In genomic region chr3:60762874-60763273, GRCm38 (mm10) we compare ENCODE assay signal across 7 mouse cellular contexts.
DNase-seq lines count a peak whose midpoint lies in the region.

No protein-coding gene starts in this region.

- H3K9me3 ChIP-seq in limb, embryonic 10.5 days (replicated peaks): no peaks in the 10 kb centered on the region

- intact Hi-C loops in heart, postnatal 14 days (cut with DNase I): loop anchor here (5.0 to 10.0 kb wide), 3 partner anchors 146 to 891 kb away; no protein-coding TSS in a partner anchor

- no peaks in the 10 kb centered on the region for H3K27me3 ChIP-seq in limb, embryonic 10.5 days (ENCODE audit: low read depth, poor library complexity, severe bottlenecking)

- no peaks in the 10 kb centered on the region for H3K36me3 ChIP-seq in limb, embryonic 10.5 days

- H3K27ac ChIP-seq in limb, embryonic 10.5 days: no peak overlapping the region

- peak; percentile 24 for DNase-seq in urinary bladder, postnatal 25 days (ENCODE audit: low spot score)
- no peak for DNase-seq in urinary bladder, postnatal 4 days (ENCODE audit: low spot score in 2 of 2)
- DNase-seq in adrenal gland, postnatal 10 days: peak; percentile 44
- DNase-seq in embryo, embryonic 11 days: peak; percentile 71
- DNase-seq in heart, postnatal 14 days: peak; percentile 32 to 54
- DNase-seq in limb, embryonic 10.5 days (ENCODE audit: low spot score): peak; percentile 40
- DNase-seq in naive thymus-derived CD4-positive, alpha-beta T cell, adult 2 months (ENCODE audit: low read depth): peak; percentile 69

- H3K4me1 ChIP-seq in limb, embryonic 10.5 days: no peaks in the 10 kb centered on the region

- H3K4me3 ChIP-seq in limb, embryonic 10.5 days: no peak overlapping the region

- WGBS in limb, embryonic 10.5 days: 72% methylated on average over 4 of the region's 4 CpGs

Comparison
In these comparisons a context has a peak if more than half of its experiments do, and no peak if none do; other contexts are left out.
1. DNase-seq: peak in urinary bladder, postnatal 25 days (single experiment), adrenal gland, postnatal 10 days (single experiment), embryo, embryonic 11 days (single experiment), heart, postnatal 14 days (2 of 2), limb, embryonic 10.5 days (single experiment) and naive thymus-derived CD4-positive, alpha-beta T cell, adult 2 months (single experiment); none in urinary bladder, postnatal 4 days (0 of 2).